17 mouse cellular contexts compared by ENCODE assay signal in the genomic region with DNA sequence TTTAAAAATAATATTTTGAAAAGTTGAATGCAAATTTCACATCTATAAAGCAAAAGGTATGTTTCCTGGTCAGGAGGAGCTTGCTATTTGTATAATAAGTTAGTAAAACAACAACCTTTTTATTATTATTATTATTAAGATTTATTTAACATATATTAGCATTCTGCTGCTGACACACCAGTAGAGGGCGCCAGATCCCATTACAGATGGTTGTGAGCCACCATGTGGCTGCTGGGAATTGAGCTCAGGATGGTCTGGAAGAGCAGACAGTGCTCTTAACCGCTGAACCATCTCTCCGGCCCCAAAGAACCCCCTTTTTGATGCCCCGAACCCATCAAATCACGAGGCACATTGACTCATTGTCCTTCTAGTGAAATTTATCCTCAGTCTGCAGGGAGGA. TPM values are rescaled to one million over a fixed set of nuclear protein-coding genes. Genes with fewer than 3 reads are reported as not detected.
DNase-seq lines count a peak whose midpoint lies in the region; ATAC-seq and TF ChIP-seq lines count a peak whose summit lies in the region.
"Had no signal": no experiment of that assay in that cellular context is flagged by ENCODE, and none has a peak within 500 bp of the region (broad histone marks: within the 10 kb centered on the region; RNA-seq: fewer than 3 reads in every experiment).

No protein-coding gene starts in this region.

- DNase-seq in kidney, postnatal 0 days (ENCODE audit: low spot score): no peak
- DNase-seq in kidney, adult 8-10 months: no peak
- DNase-seq in CH12.LX (ENCODE audit: extremely low read depth): no peak
- no peak for DNase-seq in brain, embryonic 14.5 days (ENCODE audit: low read depth)
- no peak for DNase-seq in urinary bladder, adult 2 months (ENCODE audit: low spot score)
- DNase-seq: kidney, postnatal 14 days; layer of hippocampus, adult 9-11 months; midbrain, embryonic 14.5 days; spleen, adult 18-20 months had no signal

- H3K27me3 ChIP-seq in forebrain, embryonic 15.5 days: no peaks in the 10 kb centered on the region
- peaks cover 16% of the 10 kb centered on the region for H3K27me3 ChIP-seq in forebrain, embryonic 12.5 days
- H3K27me3 ChIP-seq in kidney, postnatal 0 days (ENCODE audit: insufficient read depth, low read length): no peaks in the 10 kb centered on the region; the same call in 1 of the 2 replicates
- no peaks in the 10 kb centered on the region for H3K27me3 ChIP-seq in CH12.LX (replicated peaks)
- H3K27me3 ChIP-seq: stomach, embryonic 15.5 days had no signal

- peaks cover 31% of the 10 kb centered on the region for H3K4me1 ChIP-seq in forebrain, embryonic 15.5 days
- H3K4me1 ChIP-seq in forebrain, embryonic 12.5 days: peaks cover 25% of the 10 kb centered on the region
- H3K4me1 ChIP-seq in kidney, postnatal 0 days (replicated peaks; ENCODE audit: insufficient read depth, low read length): 0 out of 2 replicates have a peak, but pooled peaks cover 3% of the 10 kb centered on the region
- H3K4me1 ChIP-seq in CH12.LX (ENCODE audit: control insufficient read depth in 1 of 2, insufficient read depth in 2 of 2): peaks cover 3 to 4% of the 10 kb centered on the region in 2 experiments; a peak in 1 of 4 replicates

- no peaks in the 10 kb centered on the region for H3K36me3 ChIP-seq in forebrain, embryonic 15.5 days
- no peaks in the 10 kb centered on the region for H3K36me3 ChIP-seq in forebrain, embryonic 12.5 days (replicated peaks)
- no peaks in the 10 kb centered on the region for H3K36me3 ChIP-seq in kidney, postnatal 0 days (ENCODE audit: insufficient read depth, low read length)
- no peaks in the 10 kb centered on the region for H3K36me3 ChIP-seq in CH12.LX (replicated peaks in 1 of 2; ENCODE audit: control insufficient read depth in 1 of 2, insufficient read depth in 1 of 2, low read length in 1 of 2)
- H3K36me3 ChIP-seq: hindbrain, embryonic 12.5 days; intestine, embryonic 15.5 days; limb, embryonic 15.5 days; stomach, embryonic 15.5 days had no signal

- 0 out of 2 replicates have a peak, but pooled peaks have one; percentile 18 for TF ChIP-seq CTCF in kidney, postnatal 0 days (IDR thresholded peaks at IDR 0.05; ENCODE audit: low read depth)
- peak; percentile 32 to 39; a peak in 3 of 4 replicates for TF ChIP-seq CTCF in CH12.LX (conservative IDR thresholded peaks at IDR 0.05 in 1 of 2, IDR thresholded peaks at IDR 0.05 in 1 of 2; ENCODE audit: low read depth in 2 of 2, low read length in 2 of 2)
- TF ChIP-seq CTCF in brain, embryonic 14.5 days (IDR thresholded peaks at IDR 0.05; ENCODE audit: borderline replicate concordance, extremely low read depth, insufficient read depth, insufficient read length): peak; percentile 19; the same call in 1 of the 2 replicates

- dilution Hi-C loops in CH12.LX (cut with MboI; ENCODE audit: extremely low pct_ligation_motif_present, extremely low pct_unique_long_range_greater_than_20kb, low sequenced_read_pairs): no loop called here

- TF ChIP-seq EP300 in CH12.LX (IDR thresholded peaks at IDR 0.05; ENCODE audit: low read length): no peak

- H3K27ac ChIP-seq in forebrain, embryonic 15.5 days (replicated peaks): peak overlapping the region; percentile 59
- no peak overlapping the region for H3K27ac ChIP-seq in forebrain, embryonic 12.5 days
- H3K27ac ChIP-seq in kidney, postnatal 0 days: no peak overlapping the region
- H3K27ac ChIP-seq in CH12.LX (ENCODE audit: insufficient read depth, low read depth): no peak overlapping the region
- H3K27ac ChIP-seq: forebrain, embryonic 13.5 days; hindbrain, embryonic 12.5 days; intestine, embryonic 15.5 days; limb, embryonic 15.5 days; stomach, embryonic 15.5 days had no signal

- TF ChIP-seq RAD21 in CH12.LX (IDR thresholded peaks at IDR 0.05; ENCODE audit: low read depth, low read length): no peak

- no peak for ATAC-seq in forebrain, embryonic 15.5 days (replicated peaks)
- no peak for ATAC-seq in forebrain, embryonic 12.5 days (ENCODE audit: low FRiP score)
- ATAC-seq in kidney, postnatal 0 days (replicated peaks; ENCODE audit: low FRiP score, low read depth): no peak
- ATAC-seq: forebrain, embryonic 13.5 days; intestine, embryonic 15.5 days had no signal

- no peak overlapping the region for H3K4me3 ChIP-seq in forebrain, embryonic 15.5 days
- no peak overlapping the region for H3K4me3 ChIP-seq in forebrain, embryonic 12.5 days (replicated peaks)
- no peak overlapping the region for H3K4me3 ChIP-seq in kidney, postnatal 0 days (replicated peaks; ENCODE audit: low read depth, low read length)
- H3K4me3 ChIP-seq in CH12.LX (replicated peaks in 1 of 3; ENCODE audit: low read depth in 2 of 3, low read length in 2 of 3, poor library complexity in 1 of 3): no peak overlapping the region
- H3K4me3 ChIP-seq: forebrain, embryonic 13.5 days; hindbrain, embryonic 12.5 days; intestine, embryonic 15.5 days; limb, embryonic 15.5 days; stomach, embryonic 15.5 days had no signal

- H3K9ac ChIP-seq in forebrain, embryonic 15.5 days (replicated peaks): no peak overlapping the region
- no peak overlapping the region for H3K9ac ChIP-seq in forebrain, embryonic 12.5 days
- no peak overlapping the region for H3K9ac ChIP-seq in kidney, postnatal 0 days (ENCODE audit: low read depth, low read length)
- no peak overlapping the region for H3K9ac ChIP-seq in CH12.LX (ENCODE audit: insufficient read depth, low read depth)
- H3K9ac ChIP-seq: forebrain, embryonic 13.5 days; hindbrain, embryonic 12.5 days; intestine, embryonic 15.5 days; limb, embryonic 15.5 days; stomach, embryonic 15.5 days had no signal

- in situ Hi-C loops in CH12.LX (cut with MboI; ENCODE audit: low pct_ligation_motif_present, low pct_unique_long_range_greater_than_20kb, low sequenced_read_pairs): no loop called here

- 63% methylated on average over 5 of the region's 5 CpGs for WGBS in forebrain, embryonic 15.5 days
- 56% methylated on average over 5 of the region's 5 CpGs for WGBS in forebrain, embryonic 12.5 days
- 61% methylated on average over 5 of the region's 5 CpGs for WGBS in kidney, postnatal 0 days

- no peak for TF ChIP-seq POLR2A in CH12.LX (IDR thresholded peaks at IDR 0.05; ENCODE audit: low read depth, low read length)
- no peak for TF ChIP-seq POLR2A in brain, embryonic 14.5 days (IDR thresholded peaks at IDR 0.05; ENCODE audit: borderline replicate concordance, extremely low read depth, insufficient read depth, insufficient read length, poor library complexity, severe bottlenecking)

- no peaks in the 10 kb centered on the region for H3K9me3 ChIP-seq in forebrain, embryonic 15.5 days
- no peaks in the 10 kb centered on the region for H3K9me3 ChIP-seq in forebrain, embryonic 12.5 days
- no peaks in the 10 kb centered on the region for H3K9me3 ChIP-seq in kidney, postnatal 0 days (replicated peaks; ENCODE audit: low read length)
- no peaks in the 10 kb centered on the region for H3K9me3 ChIP-seq in CH12.LX (replicated peaks; ENCODE audit: low read length)
- H3K9me3 ChIP-seq: forebrain, embryonic 13.5 days; hindbrain, embryonic 12.5 days; intestine, embryonic 15.5 days; limb, embryonic 15.5 days; stomach, embryonic 15.5 days had no signal

- H3K79me2 ChIP-seq in CH12.LX (replicated peaks; ENCODE audit: control insufficient read depth, extremely low read depth, insufficient read depth, poor library complexity, severe bottlenecking): no peaks in the 10 kb centered on the region

- no peak overlapping the region for H3K4me2 ChIP-seq in forebrain, embryonic 15.5 days (replicated peaks)
- no peak overlapping the region for H3K4me2 ChIP-seq in forebrain, embryonic 12.5 days
- H3K4me2 ChIP-seq in kidney, postnatal 0 days (ENCODE audit: low read length): no peak overlapping the region
- no peak overlapping the region for H3K4me2 ChIP-seq in CH12.LX (ENCODE audit: insufficient read depth, low read depth, poor library complexity, severe bottlenecking)
- H3K4me2 ChIP-seq: forebrain, embryonic 13.5 days; hindbrain, embryonic 12.5 days; intestine, embryonic 15.5 days; limb, embryonic 15.5 days; stomach, embryonic 15.5 days had no signal

TF ChIP-seq in CH12.LX, 34 proteins besides CTCF, POLR2A, EP300 and RAD21:
- no peak for TF ChIP-seq ZMIZ1 (IDR thresholded peaks at IDR 0.05; ENCODE audit: low read depth, low read length)
- no peak for TF ChIP-seq MYC (IDR thresholded peaks at IDR 0.05; ENCODE audit: low read depth, low read length)
- no peak for TF ChIP-seq MEF2A (IDR thresholded peaks at IDR 0.05; ENCODE audit: borderline replicate concordance, low read depth, low read length)

RNA-seq across cellular contexts. Expression of a gene that starts 13.1 kb away (rescaled TPM):
- polyA plus RNA-seq in forebrain, embryonic 15.5 days (2015; fragmentation: Nextera tagmentation; extraction: Ambion mirVana): 9.2 and 9.8 TPM in 2 replicates
- polyA plus RNA-seq in forebrain, embryonic 12.5 days (2016; fragmentation: Nextera tagmentation; extraction: Ambion mirVana): 6.0 and 6.1 TPM in 2 replicates
- 0.87 and 1.2 TPM in 2 replicates for polyA plus RNA-seq in kidney, postnatal 0 days (2015; fragmentation: Nextera tagmentation; extraction: Ambion mirVana)
- total RNA-seq in CH12.LX (2012; rRNA removed): 0.71 and 1.7 TPM in 2 replicates
- total RNA-seq in CH12.LX (2014; rRNA removed): 0.38 and 0.59 TPM in 2 replicates
- polyA plus RNA-seq in CH12.LX (2012; ENCODE audit: insufficient read length, low read depth): 1.7 and 1.8 TPM in 2 replicates
- 28.6 and 32.9 TPM in 2 replicates for polyA plus RNA-seq in brain, embryonic 14.5 days (2012; rRNA removed)
- polyA plus RNA-seq in urinary bladder, adult 2 months (2012; rRNA removed): 3.6 and 3.9 TPM in 2 replicates
- total RNA-seq: megakaryocyte, adult 5-6 weeks had no signal

RNA-seq across cellular contexts. Expression of a gene that starts 28.4 kb away (rescaled TPM):
- 96.9 and 98.6 TPM in 2 replicates for polyA plus RNA-seq in forebrain, embryonic 15.5 days (2015; fragmentation: Nextera tagmentation; extraction: Ambion mirVana)
- 90.5 and 97.1 TPM in 2 replicates for polyA plus RNA-seq in forebrain, embryonic 12.5 days (2016; fragmentation: Nextera tagmentation; extraction: Ambion mirVana)
- polyA plus RNA-seq in kidney, postnatal 0 days (2015; fragmentation: Nextera tagmentation; extraction: Ambion mirVana): 160 and 161 TPM in 2 replicates
- 236 and 301 TPM in 2 replicates for total RNA-seq in CH12.LX (2012; rRNA removed)
- 156 and 161 TPM in 2 replicates for total RNA-seq in CH12.LX (2014; rRNA removed)
- polyA plus RNA-seq in CH12.LX (2012; ENCODE audit: insufficient read length, low read depth): 127 and 163 TPM in 2 replicates
- 57.0 and 82.5 TPM in 2 replicates for polyA plus RNA-seq in brain, embryonic 14.5 days (2012; rRNA removed)
- polyA plus RNA-seq in urinary bladder, adult 2 months (2012; rRNA removed): 52.7 and 63.5 TPM in 2 replicates

RNA-seq across cellular contexts. Expression of a gene that starts 49.3 kb away (rescaled TPM):
- 22.7 and 27.7 TPM in 2 replicates for polyA plus RNA-seq in forebrain, embryonic 15.5 days (2015; fragmentation: Nextera tagmentation; extraction: Ambion mirVana)
- 50.3 and 50.8 TPM in 2 replicates for polyA plus RNA-seq in forebrain, embryonic 12.5 days (2016; fragmentation: Nextera tagmentation; extraction: Ambion mirVana)
- 43.6 and 44.4 TPM in 2 replicates for polyA plus RNA-seq in kidney, postnatal 0 days (2015; fragmentation: Nextera tagmentation; extraction: Ambion mirVana)
- total RNA-seq in CH12.LX (2012; rRNA removed) (128 and 144 TPM in 2 replicates), CH12.LX (2014; rRNA removed) (91.6 and 101 TPM in 2 replicates)
- polyA plus RNA-seq in CH12.LX (2012; ENCODE audit: insufficient read length, low read depth): 143 and 164 TPM in 2 replicates
- 63.6 and 80.4 TPM in 2 replicates for polyA plus RNA-seq in brain, embryonic 14.5 days (2012; rRNA removed)
- polyA plus RNA-seq in urinary bladder, adult 2 months (2012; rRNA removed): 82.1 and 95.2 TPM in 2 replicates
